Mouse (Mus musculus) embryonic facial prominence, embryonic 13.5 days (tissue): ENCODE data around the gene Frmd4b. TPM values are rescaled to one million over a fixed set of nuclear protein-coding genes. Genes with fewer than 3 reads are reported as not detected.
A peak's percentile ranks its signal among the peaks of the same experiment; 100 is the strongest.

Experiments used
- ATAC-seq: fragments of 200-750 bp; cut with Nextera tagmentation; 2 replicates; pipeline ENCODE4 v1.8.0; 2017; ENCODE audit warnings: low read depth; ENCODE audit not compliant: insufficient number of reproducible peaks, insufficient read depth, low FRiP score, low TSS enrichment
- H3K27ac ChIP-seq: fragments of 300-500 bp; sonication (generic); 2 replicates; pipeline ENCODE4 v1.5.1; 2015; ENCODE audit warnings: moderate library complexity, mild to moderate bottlenecking, inconsistent platforms
- H3K27me3 ChIP-seq: fragments of 300-500 bp; sonication (generic); 2 replicates; pipeline ENCODE4 v1.6.1; 2015; ENCODE audit warnings: mild to moderate bottlenecking, inconsistent platforms
- H3K36me3 ChIP-seq: fragments of 300-500 bp; sonication (generic); 2 replicates; pipeline ENCODE4 v1.6.1; 2015; ENCODE audit warnings: mild to moderate bottlenecking, inconsistent platforms
- H3K4me1 ChIP-seq: fragments of 300-500 bp; sonication (generic); 2 replicates; pipeline ENCODE4 v1.6.1; 2015; ENCODE audit warnings: inconsistent platforms
- H3K4me2 ChIP-seq: fragments of 300-500 bp; sonication (generic); 2 replicates; pipeline ENCODE4 v1.6.1; 2015; ENCODE audit warnings: moderate library complexity, mild to moderate bottlenecking, inconsistent platforms
- H3K4me3 ChIP-seq: fragments of 300-500 bp; sonication (generic); 2 replicates; pipeline ENCODE4 v1.5.1; 2015; ENCODE audit warnings: mild to moderate bottlenecking, inconsistent platforms
- H3K9ac ChIP-seq: fragments of 300-500 bp; sonication (generic); 2 replicates; pipeline ENCODE4 v1.6.1; 2015; ENCODE audit warnings: mild to moderate bottlenecking, inconsistent platforms
- H3K9me3 ChIP-seq: fragments of 300-500 bp; sonication (generic); 2 replicates; pipeline ENCODE4 v1.6.1; 2016; ENCODE audit warnings: inconsistent platforms
- WGBS: fragments of 180-500 bp; shearing (Covaris S2); methylation state at CpG from one replicate; pipeline ENCODE4 v1.1.7; 2015; ENCODE audit warnings: mixed read lengths; 5-methylcytosine and 5-hydroxymethylcytosine counted together
- polyA plus RNA-seq: library from polyadenylated mRNA; unstranded; fragments of >200 nt; fragmentation: Nextera tagmentation; extraction: Ambion mirVana; gene quantifications from 2 replicates; pipeline ENCODE4 v1.2.1, GENCODE M21; 2015

Frmd4b gene
- polyA plus RNA-seq, 1 experiment from 2014 or later: 13.5 TPM

DNA sequence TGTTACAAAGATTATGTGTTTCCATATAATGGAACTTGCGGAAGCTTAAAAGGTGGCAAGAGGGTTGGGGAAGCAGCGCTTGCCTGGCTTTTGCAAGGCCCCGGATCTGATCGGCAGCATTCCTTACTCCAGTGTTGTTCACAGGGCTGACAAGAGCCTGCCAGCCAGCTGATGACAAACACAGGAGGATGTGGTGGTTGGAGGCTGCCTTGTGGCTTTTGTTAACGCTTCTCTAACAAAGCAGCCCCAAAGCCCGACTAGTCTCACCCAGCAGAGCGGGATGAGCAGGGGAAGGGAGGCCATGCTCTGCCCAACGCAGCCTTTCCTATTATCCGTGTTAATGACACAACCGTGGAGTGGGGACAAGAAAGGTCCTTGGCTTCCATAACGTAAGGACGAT lies 295.2 kb downstream of the Frmd4b start:
- 79% methylated on average over 12 of the region's 12 CpGs for WGBS

DNA sequence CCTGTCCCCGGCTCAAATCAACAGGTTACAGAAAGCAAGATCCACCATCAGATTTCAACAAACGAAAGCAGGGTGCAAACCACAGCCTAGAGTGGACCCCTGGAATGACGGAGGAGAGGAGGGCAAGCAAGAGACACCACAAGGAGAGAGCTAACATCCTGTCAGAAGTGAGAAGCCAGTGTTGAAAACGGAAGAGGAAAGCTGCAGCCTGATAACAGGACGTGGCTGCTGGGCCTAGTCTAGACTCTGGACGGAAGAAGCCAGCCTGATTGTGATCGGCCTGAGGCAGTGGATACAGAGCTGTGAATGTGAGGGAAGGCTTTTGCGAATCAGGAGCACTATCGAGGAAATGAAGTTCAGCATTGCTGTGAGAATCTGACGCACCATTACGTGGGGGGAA lies 296.2 kb downstream of the Frmd4b start:
- H3K4me3 ChIP-seq: no peak overlapping the region
- no peak overlapping the region for H3K27ac ChIP-seq
- H3K27me3 ChIP-seq: no peaks in the 10 kb centered on the region
- ATAC-seq: no peak
- H3K9ac ChIP-seq: no peak overlapping the region
- no peaks in the 10 kb centered on the region for H3K9me3 ChIP-seq
- no peaks in the 10 kb centered on the region for H3K4me1 ChIP-seq
- no peaks in the 10 kb centered on the region for H3K36me3 ChIP-seq
- WGBS: 46% methylated on average over 11 of the region's 11 CpGs
- H3K4me2 ChIP-seq: no peak overlapping the region

More for the DNA sequence above, 295.2 kb downstream of the Frmd4b start:
- no peak overlapping the region for H3K4me2 ChIP-seq
- no peak overlapping the region for H3K9ac ChIP-seq
- no peaks in the 10 kb centered on the region for H3K27me3 ChIP-seq
- no peaks in the 10 kb centered on the region for H3K4me1 ChIP-seq
- no peak for ATAC-seq
- H3K36me3 ChIP-seq: no peaks in the 10 kb centered on the region; the same call in 1 of the 2 replicates
- H3K27ac ChIP-seq: no peak overlapping the region
- no peak overlapping the region for H3K4me3 ChIP-seq
- H3K9me3 ChIP-seq: no peaks in the 10 kb centered on the region

- WGBS: 62% methylated on average over 4 of the region's 4 CpGs
- no peak overlapping the region for H3K4me3 ChIP-seq
Observed at GRCm38 (mm10) chr6:97319081-97319480, 298.3 kb downstream of the Frmd4b start.

GRCm38 (mm10) chr6:97317956-97318355 lies 299.4 kb downstream of the Frmd4b start:
- ATAC-seq: no peak
- Histone ChIP-seq H3K9ac (no peak overlapping the region), H3K36me3 (no peaks in the 10 kb centered on the region), H3K27ac (no peak overlapping the region), H3K4me3 (no peak overlapping the region), H3K9me3 (no peaks in the 10 kb centered on the region), H3K4me2 (no peak overlapping the region), H3K27me3 (peaks cover 9% of the 10 kb centered on the region; the same call in 1 of the 2 replicates), H3K4me1 (no peaks in the 10 kb centered on the region)
- WGBS: 86% methylated on average over 3 of the region's 3 CpGs

More at GRCm38 (mm10) chr6:97319081-97319480, 298.3 kb downstream of the Frmd4b start:
- Histone ChIP-seq H3K27ac (no peak overlapping the region), H3K27me3 (peaks cover 4% of the 10 kb centered on the region; the same call in 1 of the 2 replicates), H3K9me3 (no peaks in the 10 kb centered on the region), H3K4me1 (no peaks in the 10 kb centered on the region), H3K36me3 (no peaks in the 10 kb centered on the region), H3K4me2 (no peak overlapping the region), H3K9ac (no peak overlapping the region)
- ATAC-seq: no peak

DNA sequence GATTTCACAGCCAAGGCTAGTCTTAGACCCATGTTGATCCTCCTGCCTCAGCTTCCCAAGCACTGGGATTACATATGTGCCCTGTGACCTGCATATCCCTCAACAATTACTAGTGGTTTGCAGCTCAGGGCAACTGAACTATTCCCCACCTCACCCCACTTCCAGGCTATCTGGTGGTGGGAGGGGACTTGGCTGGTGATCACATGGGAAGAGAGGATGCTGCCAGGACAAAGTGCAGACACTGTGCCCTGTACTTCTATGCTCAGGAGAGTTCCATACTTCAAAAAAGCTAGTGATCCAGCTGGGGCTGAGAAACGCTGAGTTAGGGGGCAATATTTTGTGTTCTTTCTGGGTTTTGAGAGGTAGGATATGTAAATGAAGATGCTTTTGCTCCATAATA lies 300.6 kb downstream of the Frmd4b start:
- H3K27me3 ChIP-seq: peaks cover 12% of the 10 kb centered on the region
- no peak overlapping the region for H3K9ac ChIP-seq
- no peaks in the 10 kb centered on the region for H3K36me3 ChIP-seq
- no peak for ATAC-seq
- no peak overlapping the region for H3K27ac ChIP-seq
- no peak overlapping the region for H3K4me3 ChIP-seq
- WGBS: 83% methylated on average over 1 of the region's 1 CpGs
- no peak overlapping the region for H3K4me2 ChIP-seq
- no peaks in the 10 kb centered on the region for H3K9me3 ChIP-seq
- H3K4me1 ChIP-seq: peaks cover 8% of the 10 kb centered on the region

- no peak overlapping the region for H3K4me3 ChIP-seq
- H3K9ac ChIP-seq: no peak overlapping the region
- no peaks in the 10 kb centered on the region for H3K9me3 ChIP-seq
- H3K4me1 ChIP-seq: peaks cover 16% of the 10 kb centered on the region
- 50% methylated on average over 3 of the region's 3 CpGs for WGBS
- H3K36me3 ChIP-seq: no peaks in the 10 kb centered on the region
- peaks cover 16% of the 10 kb centered on the region for H3K27me3 ChIP-seq
- no peak overlapping the region for H3K27ac ChIP-seq
- no peak overlapping the region for H3K4me2 ChIP-seq
- no peak for ATAC-seq
Observed at GRCm38 (mm10) chr6:97315311-97315710, 302.0 kb downstream of the Frmd4b start.

DNA sequence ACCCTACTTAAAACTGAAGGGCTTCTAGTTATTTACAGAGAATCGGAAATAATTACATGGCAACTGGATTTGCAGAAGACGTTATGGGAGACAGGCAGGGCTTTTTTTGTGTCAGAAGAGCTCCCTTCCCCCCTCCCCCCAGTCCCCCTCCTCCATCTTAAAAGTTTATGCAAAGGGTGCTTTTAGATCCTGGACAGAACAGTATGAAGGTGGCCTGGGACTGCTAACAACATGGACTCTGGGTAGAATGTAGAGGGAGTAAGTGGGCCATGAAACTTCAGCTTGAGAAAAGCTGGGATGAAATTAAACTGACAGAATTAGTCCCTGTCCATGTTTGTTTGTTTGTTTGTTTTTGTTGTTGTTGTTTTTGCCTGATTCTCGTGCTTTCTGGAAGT lies 304.8 kb downstream of the Frmd4b start:
- no peaks in the 10 kb centered on the region for H3K9me3 ChIP-seq
- H3K4me1 ChIP-seq: peaks cover 20% of the 10 kb centered on the region
- peaks cover 22% of the 10 kb centered on the region for H3K27me3 ChIP-seq
- no peaks in the 10 kb centered on the region for H3K36me3 ChIP-seq
- 0 out of 2 replicates have a peak, but pooled peaks have one; percentile 15 for ATAC-seq
- no peak overlapping the region; the same call in 1 of the 2 replicates for H3K27ac ChIP-seq
- peak overlapping the region; percentile 62 for H3K9ac ChIP-seq
- peak overlapping the region; percentile 44 for H3K4me3 ChIP-seq
- WGBS: 8% methylated on average over 3 of the region's 3 CpGs
- H3K4me2 ChIP-seq: peak overlapping the region; percentile 79

- ATAC-seq: peak; percentile 63
- peaks cover 20% of the 10 kb centered on the region for H3K4me1 ChIP-seq
- H3K9me3 ChIP-seq: no peaks in the 10 kb centered on the region
- no peaks in the 10 kb centered on the region for H3K36me3 ChIP-seq
- peaks cover 22% of the 10 kb centered on the region for H3K27me3 ChIP-seq
- peak overlapping the region; percentile 79 for H3K4me2 ChIP-seq
- WGBS: 2% methylated on average over 33 of the region's 33 CpGs
- H3K9ac ChIP-seq: peak overlapping the region; percentile 62
- H3K4me3 ChIP-seq: peak overlapping the region; percentile 44
- H3K27ac ChIP-seq: peak overlapping the region; percentile 78
Observed at GRCm38 (mm10) chr6:97311599-97312544, 305.5 kb downstream of the Frmd4b start.

DNA sequence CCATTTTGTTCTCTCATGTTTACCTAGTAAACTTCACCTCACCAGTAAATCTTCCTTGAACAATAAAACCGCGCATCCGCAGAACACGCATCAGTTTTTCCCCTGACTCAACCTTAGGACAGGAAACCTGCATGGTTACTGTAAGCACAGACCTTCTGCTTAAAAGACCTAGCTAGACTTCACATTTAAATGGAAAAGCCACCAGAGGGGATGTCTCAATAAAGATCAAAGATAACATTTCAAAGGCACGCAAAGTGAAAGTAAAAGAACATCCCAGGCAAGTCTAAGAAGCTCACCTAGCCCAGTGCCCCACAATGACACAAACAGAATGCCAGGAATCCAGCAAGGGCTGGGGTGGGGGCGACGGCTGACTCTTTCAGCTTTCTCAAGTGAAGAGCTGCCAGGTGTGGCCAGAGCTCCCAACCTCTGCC lies 306.4 kb downstream of the Frmd4b start:
- 0 out of 2 replicates have a peak, but pooled peaks cover 6% of the 10 kb centered on the region for H3K36me3 ChIP-seq
- H3K4me1 ChIP-seq: peaks cover 20% of the 10 kb centered on the region
- ATAC-seq: no peak
- 38% methylated on average over 7 of the region's 7 CpGs for WGBS
- H3K9me3 ChIP-seq: no peaks in the 10 kb centered on the region
- H3K4me3 ChIP-seq: peak overlapping the region; percentile 44
- peak overlapping the region; percentile 79 for H3K4me2 ChIP-seq
- 0 out of 2 replicates have a peak overlapping the region, but pooled peaks have one; percentile 62 for H3K9ac ChIP-seq
- H3K27me3 ChIP-seq: peaks cover 22% of the 10 kb centered on the region
- no peak overlapping the region for H3K27ac ChIP-seq

- Histone ChIP-seq H3K9ac (no peak overlapping the region), H3K4me2 (no peak overlapping the region), H3K36me3 (peaks cover 11% of the 10 kb centered on the region; the same call in 1 of the 2 replicates), H3K9me3 (no peaks in the 10 kb centered on the region), H3K27me3 (peaks cover 18% of the 10 kb centered on the region; the same call in 1 of the 2 replicates), H3K4me1 (peaks cover 25% of the 10 kb centered on the region), H3K4me3 (no peak overlapping the region), H3K27ac (no peak overlapping the region)
- WGBS: 47% methylated on average over 6 of the region's 6 CpGs
- ATAC-seq: no peak
Observed at GRCm38 (mm10) chr6:97309161-97309560, 308.2 kb downstream of the Frmd4b start.

DNA sequence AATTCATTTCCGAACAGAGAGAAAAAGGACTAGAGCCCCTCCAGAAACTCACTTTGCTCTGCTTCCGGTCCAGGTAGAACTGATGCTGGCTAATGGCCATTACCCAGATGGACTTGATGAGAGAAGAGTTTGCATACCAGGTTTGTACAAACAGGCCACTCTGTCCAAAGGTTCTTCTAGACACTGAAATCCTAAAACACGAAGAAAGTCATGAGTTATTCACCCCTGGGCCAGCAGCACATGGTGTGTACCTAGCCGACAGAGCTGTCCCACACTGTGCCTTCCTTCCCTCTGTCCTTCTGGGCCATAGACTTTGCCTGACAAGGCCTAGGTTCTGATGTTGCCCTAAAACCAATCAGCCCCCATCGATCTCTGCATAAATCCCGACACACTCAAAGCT lies 308.8 kb downstream of the Frmd4b start:
- WGBS: 81% methylated on average over 6 of the region's 6 CpGs
- Histone ChIP-seq H3K4me3 (no peak overlapping the region), H3K4me2 (no peak overlapping the region), H3K36me3 (peaks cover 14% of the 10 kb centered on the region; the same call in 1 of the 2 replicates), H3K9ac (no peak overlapping the region), H3K27ac (no peak overlapping the region), H3K4me1 (peaks cover 25% of the 10 kb centered on the region), H3K27me3 (peaks cover 17% of the 10 kb centered on the region; the same call in 1 of the 2 replicates), H3K9me3 (no peaks in the 10 kb centered on the region)
- no peak for ATAC-seq
